Mouse (Mus musculus) C2C12 (cell line): ENCODE measurements around the gene Zfp831.

ENCODE experiments used
- CEBPB ChIP-seq: IDR thresholded peaks from one replicate; pipeline ENCODE4 v1.6.1; 2011; ENCODE audit warnings: low read depth, mild to moderate bottlenecking, control low read depth, moderate library complexity
- CTCF ChIP-seq: IDR thresholded peaks from one replicate; pipeline ENCODE4 v1.5.1; 2011; ENCODE audit not compliant: control insufficient read depth, insufficient read depth, insufficient read length
- MAX ChIP-seq: IDR thresholded peaks from one replicate; pipeline ENCODE4 v1.6.1; 2011; ENCODE audit warnings: mild to moderate bottlenecking, control low read depth
- MYOD1 ChIP-seq: IDR thresholded peaks from one replicate; pipeline ENCODE4 v1.6.1; 2011; ENCODE audit warnings: low read depth; ENCODE audit not compliant: control insufficient read depth, insufficient read length
- MYOG ChIP-seq: IDR thresholded peaks from one replicate; pipeline ENCODE4 v1.6.1; 2011; ENCODE audit not compliant: control insufficient read depth, insufficient read length; ENCODE audit errors: extremely low read depth
- USF1 ChIP-seq: IDR thresholded peaks from one replicate; pipeline ENCODE4 v1.6.1; 2011; ENCODE audit warnings: low read depth, mild to moderate bottlenecking, control low read depth, moderate library complexity

- no peak for TF ChIP-seq CTCF
- TF ChIP-seq MYOG = no peak
- TF ChIP-seq MYOD1 = no peak
- TF ChIP-seq CEBPB = no peak
- no peak for TF ChIP-seq USF1
- no peak for TF ChIP-seq MAX
These were observed 19.3 kb downstream of the Zfp831 start for GRCm38 (mm10) chr2:174662593-174662992.
